25 mouse cellular contexts compared by ENCODE assay signal in genomic region chr6:104787502-104787901, GRCm38 (mm10).
"Had no signal": no experiment of that assay in that cellular context is flagged by ENCODE, and none has a peak within 500 bp of the region (broad histone marks: within the 10 kb centered on the region; RNA-seq: fewer than 3 reads in every experiment).

No protein-coding gene starts in this region.

- H3K27ac ChIP-seq: heart, adult 2 months; heart, embryonic 13.5 days; heart, embryonic 15.5 days; hindbrain, embryonic 13.5 days; hindbrain, embryonic 15.5 days; hindbrain, postnatal 0 days; kidney, embryonic 15.5 days; kidney, postnatal 0 days; limb, embryonic 13.5 days; limb, embryonic 15.5 days had no signal

- H3K9me3 ChIP-seq: heart, embryonic 13.5 days; heart, embryonic 15.5 days; hindbrain, embryonic 13.5 days; hindbrain, embryonic 15.5 days; kidney, embryonic 15.5 days; limb, embryonic 13.5 days; limb, embryonic 15.5 days had no signal

- ATAC-seq: hindbrain, postnatal 0 days; intestine, embryonic 16.5 days had no signal

- H3K4me1 ChIP-seq: heart, embryonic 13.5 days; heart, embryonic 15.5 days; hindbrain, embryonic 13.5 days; hindbrain, embryonic 15.5 days; kidney, embryonic 15.5 days; limb, embryonic 13.5 days; limb, embryonic 15.5 days had no signal

- H3K4me2 ChIP-seq: heart, embryonic 11.5 days; heart, embryonic 13.5 days; heart, embryonic 15.5 days; hindbrain, embryonic 13.5 days; hindbrain, embryonic 15.5 days; kidney, embryonic 15.5 days; limb, embryonic 13.5 days; limb, embryonic 15.5 days had no signal

- H3K9ac ChIP-seq: heart, embryonic 13.5 days; heart, embryonic 15.5 days; hindbrain, embryonic 13.5 days; hindbrain, embryonic 15.5 days; kidney, embryonic 15.5 days; limb, embryonic 13.5 days; limb, embryonic 15.5 days had no signal

- H3K36me3 ChIP-seq: heart, embryonic 13.5 days; heart, embryonic 15.5 days; hindbrain, embryonic 13.5 days; hindbrain, embryonic 15.5 days; kidney, embryonic 15.5 days; limb, embryonic 13.5 days; limb, embryonic 15.5 days had no signal

- H3K27me3 ChIP-seq: heart, embryonic 13.5 days; heart, embryonic 15.5 days; hindbrain, embryonic 13.5 days; hindbrain, embryonic 15.5 days; kidney, embryonic 15.5 days; limb, embryonic 13.5 days; limb, embryonic 15.5 days had no signal

- H3K4me3 ChIP-seq: heart, adult 2 months; heart, embryonic 13.5 days; heart, embryonic 15.5 days; hindbrain, embryonic 13.5 days; hindbrain, embryonic 15.5 days; kidney, embryonic 15.5 days; limb, embryonic 13.5 days; limb, embryonic 15.5 days had no signal

- DNase-seq: gastrocnemius, postnatal 14 days; gastrocnemius, postnatal 36 days; heart, adult 11 months; heart, adult 2 months; heart, postnatal 14 days; heart, postnatal 36 days; kidney, adult 11 months; kidney, adult 2 months; kidney, adult 9 months; kidney, postnatal 14 days; kidney, postnatal 36 days; layer of hippocampus, adult 9-11 months; layer of hippocampus, postnatal 36 days; left cerebral cortex, postnatal 4 days had no signal
